9 mouse cellular contexts compared by ENCODE assay signal in the genomic region with DNA sequence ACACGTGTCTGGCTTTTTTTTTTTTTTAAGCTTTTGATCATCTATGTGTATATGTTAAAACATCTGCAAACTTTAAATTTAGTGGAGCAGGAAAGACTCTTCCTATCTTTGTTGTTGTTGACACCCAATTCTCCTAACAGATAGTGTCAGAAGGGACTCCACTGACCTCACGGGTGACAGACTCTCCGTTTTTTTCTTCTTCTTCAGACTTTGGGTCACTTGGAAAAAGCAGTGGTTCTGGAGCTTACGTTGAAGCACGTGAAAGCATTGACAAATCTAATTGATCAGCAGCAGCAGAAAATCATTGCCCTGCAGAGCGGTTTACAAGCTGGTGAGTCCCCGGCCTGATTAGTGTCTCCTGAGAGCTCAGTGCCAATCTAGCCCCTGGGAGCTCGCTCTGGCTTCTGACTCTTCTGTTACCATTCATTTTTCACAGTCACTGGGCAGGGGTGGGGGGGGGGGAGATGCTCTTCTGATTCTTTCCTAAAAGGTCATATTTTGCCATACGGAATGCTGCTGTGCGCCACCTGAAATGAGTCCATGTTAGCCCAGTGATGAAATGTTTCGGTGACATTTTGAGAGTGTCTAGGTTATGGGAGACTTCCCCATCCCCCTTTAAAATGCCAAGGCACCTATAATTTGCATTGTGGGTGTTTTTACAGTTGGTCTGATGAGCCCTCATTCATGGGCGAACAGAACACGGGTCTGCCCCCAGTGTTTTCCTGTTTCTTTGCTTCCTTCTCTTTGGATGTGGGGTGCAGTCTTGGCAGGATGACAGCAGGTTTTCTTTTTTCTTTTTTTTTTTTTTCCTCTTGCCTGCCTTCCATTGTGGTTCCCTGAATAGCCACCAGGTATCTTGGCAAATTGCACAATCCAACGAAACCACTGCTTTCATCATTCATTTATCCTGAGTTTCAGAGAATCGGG. TPM values are rescaled to one million over a fixed set of nuclear protein-coding genes. Genes with fewer than 3 reads are reported as not detected.
DNase-seq lines count a peak whose midpoint lies in the region; ATAC-seq and TF ChIP-seq lines count a peak whose summit lies in the region.
"Had no signal": no experiment of that assay in that cellular context is flagged by ENCODE, and none has a peak within 500 bp of the region (broad histone marks: within the 10 kb centered on the region; RNA-seq: fewer than 3 reads in every experiment).

No protein-coding gene starts in this region.

- peaks cover 10% of the 10 kb centered on the region for H3K36me3 ChIP-seq in ES-Bruce4 (ENCODE audit: control insufficient read depth, insufficient read depth, low read length, poor library complexity, severe bottlenecking)
- H3K36me3 ChIP-seq in liver, embryonic 16.5 days (ENCODE audit: control insufficient read depth, insufficient read depth) = no peaks in the 10 kb centered on the region
- H3K36me3 ChIP-seq: limb, embryonic 12.5 days had no signal

- peak overlapping the region; percentile 38 for H3K4me2 ChIP-seq in liver, embryonic 16.5 days (ENCODE audit: low read depth, low read length)

- no peak for TF ChIP-seq EP300 in ES-Bruce4 (IDR thresholded peaks at IDR 0.05; ENCODE audit: insufficient read depth, low read depth, low read length)

- no peaks in the 10 kb centered on the region for H3K9me3 ChIP-seq in ES-Bruce4 (replicated peaks; ENCODE audit: control insufficient read depth, insufficient read depth, low read length, poor library complexity, severe bottlenecking)
- H3K9me3 ChIP-seq in liver, embryonic 16.5 days (replicated peaks; ENCODE audit: control insufficient read depth, low read length) = no peaks in the 10 kb centered on the region
- H3K9me3 ChIP-seq: limb, embryonic 12.5 days had no signal

- DNase-seq in kidney, adult 9 months = peak; percentile 26
- no peak for DNase-seq in kidney, postnatal 36 days
- DNase-seq in left cerebral cortex, postnatal 10 days (ENCODE audit: extremely low spot score in 1 of 2, low spot score in 2 of 2) = no peak
- DNase-seq in right cerebral cortex, postnatal 36 days (ENCODE audit: low spot score in 2 of 2) = no peak
- DNase-seq: adrenal gland, postnatal 10 days had no signal

- intact Hi-C loops in left cerebral cortex, postnatal 10 days (cut with DNase I) = no loop called here

- no peaks in the 10 kb centered on the region for H3K27me3 ChIP-seq in ES-Bruce4 (ENCODE audit: control insufficient read depth, insufficient read depth, low read length, poor library complexity, severe bottlenecking)
- H3K27me3 ChIP-seq in liver, embryonic 16.5 days (ENCODE audit: control insufficient read depth, insufficient read depth, low read depth, low read length) = peaks cover 36% of the 10 kb centered on the region

- 54% methylated on average over 15 of the region's 15 CpGs for WGBS in liver, embryonic 16.5 days (ENCODE audit: insufficient replicate concordance)

- H3K9ac ChIP-seq in ES-Bruce4 (ENCODE audit: low read depth, poor library complexity, severe bottlenecking) = no peak overlapping the region
- H3K9ac ChIP-seq in liver, embryonic 16.5 days (ENCODE audit: low read depth, low read length) = no peak overlapping the region
- H3K9ac ChIP-seq: limb, embryonic 12.5 days had no signal

- ATAC-seq in liver, embryonic 16.5 days (ENCODE audit: low read depth) = no peak

- TF ChIP-seq CTCF in ES-Bruce4 (IDR thresholded peaks at IDR 0.05; ENCODE audit: low read depth, low read length) = no peak
- no peak for TF ChIP-seq CTCF in embryonic fibroblast, embryonic 13.5 days (IDR thresholded peaks at IDR 0.05; ENCODE audit: borderline replicate concordance, insufficient read depth, low read length)

- H3K4me1 ChIP-seq in ES-Bruce4 (ENCODE audit: control insufficient read depth, insufficient read depth, low read length) = peaks cover 8% of the 10 kb centered on the region
- peaks cover 23% of the 10 kb centered on the region for H3K4me1 ChIP-seq in embryonic fibroblast, embryonic 13.5 days (ENCODE audit: control insufficient read depth, insufficient read depth, low read length)
- H3K4me1 ChIP-seq in liver, embryonic 16.5 days (ENCODE audit: control insufficient read depth, low read depth, low read length) = no peaks in the 10 kb centered on the region

- peak overlapping the region; percentile 44 for H3K4me3 ChIP-seq in ES-Bruce4 (ENCODE audit: low read depth, low read length)
- peak overlapping the region; percentile 91 for H3K4me3 ChIP-seq in embryonic fibroblast, embryonic 13.5 days (ENCODE audit: insufficient read depth, low read length)
- peak overlapping the region; percentile 65 for H3K4me3 ChIP-seq in liver, embryonic 16.5 days (ENCODE audit: low read depth, low read length)

- no peak overlapping the region for H3K27ac ChIP-seq in ES-Bruce4 (ENCODE audit: insufficient read depth, low read length)
- peak overlapping the region; percentile 63; the same call in 1 of the 2 replicates for H3K27ac ChIP-seq in embryonic fibroblast, embryonic 13.5 days (ENCODE audit: insufficient read depth, low read length)
- no peak overlapping the region for H3K27ac ChIP-seq in liver, embryonic 16.5 days (ENCODE audit: low read length)
- H3K27ac ChIP-seq: limb, embryonic 12.5 days had no signal

- no peak for TF ChIP-seq POLR2A in ES-Bruce4 (IDR thresholded peaks at IDR 0.05; ENCODE audit: insufficient read depth, low read length)
- no peak for TF ChIP-seq POLR2A in embryonic fibroblast, embryonic 13.5 days (IDR thresholded peaks at IDR 0.05; ENCODE audit: low read depth, low read length)

RNA-seq across cellular contexts. Expression of a gene that starts 2.1 kb away (rescaled TPM):
- 39.2 and 40.3 TPM in 2 replicates for polyA plus RNA-seq in ES-Bruce4 (2011; ENCODE audit: insufficient read depth, insufficient read length, low read depth, missing spikeins)
- 57.1 and 61.3 TPM in 2 replicates for polyA plus RNA-seq in embryonic fibroblast, embryonic 13.5 days (2011; ENCODE audit: insufficient read length, low read depth, missing spikeins)
- 17.9 and 21.3 TPM in 2 replicates for polyA plus RNA-seq in liver, embryonic 16.5 days (2015; fragmentation: Nextera tagmentation; extraction: Ambion mirVana)
- total RNA-seq in left cerebral cortex, postnatal 10 days (2021) = 10 to 100 TPM; 38.5 to 40.6 TPM
